Mouse (Mus musculus) gastrocnemius, adult 8-10 months (tissue): ENCODE results near the gene Catsperg1. TPM values are rescaled to one million over a fixed set of nuclear protein-coding genes. Genes with fewer than 3 reads are reported as not detected.
"Not testable (repeated sequence)": the region's sequence is repeated elsewhere in the genome, so short reads cannot be mapped to it uniquely, and the experiment has no call there.

Source experiments
- DNase-seq, 2 experiments: peaks; one replicate each; pipeline ENCODE4 v3.0.0; 2022; ENCODE audit warnings: low spot score in 2 of 2
- total RNA-seq, 4 experiments: library from RNA; stranded (reverse); gene quantifications; 2 replicates each; pipeline ENCODE4 v1.2.4; 2022

Gene Catsperg1
- total RNA-seq, 4 experiments from 2014 or later: 0.13 to 0.68 TPM; not detected in 2

DNA sequence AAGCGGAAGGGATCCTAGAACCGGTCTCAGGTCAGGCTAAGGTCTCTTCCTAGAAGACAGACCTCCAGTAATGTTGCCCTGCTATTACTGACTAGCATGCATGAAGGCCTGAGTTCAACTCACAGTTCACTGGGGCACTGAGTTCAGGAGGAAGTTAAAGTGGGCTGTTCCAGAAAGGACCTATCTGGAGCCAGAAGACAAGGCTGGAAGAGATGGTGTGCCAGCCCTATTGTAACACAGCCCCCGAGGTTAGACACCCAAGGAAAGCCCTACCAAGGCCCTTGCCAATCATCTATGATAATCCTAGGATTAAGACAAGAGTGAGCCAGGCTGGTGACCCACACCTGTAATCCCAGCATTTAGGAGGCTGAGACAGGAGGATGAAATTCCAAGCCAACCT is 17.7 kb upstream of the Catsperg1 start:
- no peak for DNase-seq

DNA sequence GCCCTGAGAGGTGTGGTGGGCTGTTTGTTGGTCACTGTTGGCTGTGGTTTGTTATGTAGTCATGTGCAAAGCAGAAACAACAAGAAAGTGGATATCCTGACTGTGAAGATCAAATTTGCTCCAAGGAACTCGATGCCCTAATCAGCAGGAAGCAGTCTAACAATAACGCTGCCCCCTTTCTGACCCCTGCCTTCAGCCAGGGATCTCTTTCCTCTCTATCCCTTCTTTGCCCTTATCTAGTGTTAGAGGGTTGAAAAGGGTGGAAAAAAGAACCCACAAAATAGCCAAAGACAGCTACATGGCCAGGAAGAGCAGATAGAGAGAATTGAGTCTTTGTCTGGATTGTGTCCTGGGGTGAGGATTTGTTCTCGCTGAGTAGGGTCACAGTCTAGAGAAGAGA is 16.7 kb upstream of the Catsperg1 start:
- DNase-seq: no peak

DNA sequence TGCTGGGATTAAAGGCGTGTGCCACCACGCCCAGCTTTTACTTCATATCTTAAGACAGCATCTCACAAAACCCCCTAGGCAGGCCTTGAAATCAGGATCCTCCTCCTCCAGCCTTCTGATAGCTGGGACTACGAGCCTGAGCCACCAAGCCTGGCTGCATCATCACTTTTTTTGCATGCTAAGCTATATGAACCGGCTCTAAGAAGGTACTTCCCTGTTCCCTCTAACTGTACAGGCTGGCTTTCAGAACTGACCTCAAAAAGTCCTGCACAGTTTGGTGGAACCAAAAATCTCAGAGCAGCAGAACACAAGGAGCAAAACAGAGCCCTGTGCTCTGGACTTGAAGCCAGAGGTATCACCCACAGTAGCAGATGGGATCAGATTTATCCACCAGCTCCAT is 14.4 kb upstream of the Catsperg1 start:
- no peak for DNase-seq

DNA sequence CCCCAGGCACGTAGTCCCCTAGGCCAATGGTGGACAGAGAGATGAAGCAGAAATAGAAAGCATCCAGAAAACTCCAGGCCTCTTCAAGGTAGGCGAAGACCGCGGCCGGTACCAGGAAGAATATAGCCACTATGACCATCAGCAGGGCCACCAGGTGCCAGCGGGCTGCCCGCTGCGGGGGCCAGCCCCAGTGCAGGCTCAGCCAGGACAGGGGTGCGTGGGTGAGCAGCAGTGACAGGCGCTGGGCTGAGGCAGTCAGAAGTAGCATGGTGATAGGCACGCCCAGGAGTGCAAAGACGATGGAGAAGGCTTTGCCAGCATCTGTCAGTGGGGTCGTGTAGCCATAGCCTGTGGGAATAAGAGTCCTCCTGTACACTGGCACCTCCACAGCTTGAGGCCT is 11.7 kb upstream of the Catsperg1 start:
- DNase-seq: no peak

DNA sequence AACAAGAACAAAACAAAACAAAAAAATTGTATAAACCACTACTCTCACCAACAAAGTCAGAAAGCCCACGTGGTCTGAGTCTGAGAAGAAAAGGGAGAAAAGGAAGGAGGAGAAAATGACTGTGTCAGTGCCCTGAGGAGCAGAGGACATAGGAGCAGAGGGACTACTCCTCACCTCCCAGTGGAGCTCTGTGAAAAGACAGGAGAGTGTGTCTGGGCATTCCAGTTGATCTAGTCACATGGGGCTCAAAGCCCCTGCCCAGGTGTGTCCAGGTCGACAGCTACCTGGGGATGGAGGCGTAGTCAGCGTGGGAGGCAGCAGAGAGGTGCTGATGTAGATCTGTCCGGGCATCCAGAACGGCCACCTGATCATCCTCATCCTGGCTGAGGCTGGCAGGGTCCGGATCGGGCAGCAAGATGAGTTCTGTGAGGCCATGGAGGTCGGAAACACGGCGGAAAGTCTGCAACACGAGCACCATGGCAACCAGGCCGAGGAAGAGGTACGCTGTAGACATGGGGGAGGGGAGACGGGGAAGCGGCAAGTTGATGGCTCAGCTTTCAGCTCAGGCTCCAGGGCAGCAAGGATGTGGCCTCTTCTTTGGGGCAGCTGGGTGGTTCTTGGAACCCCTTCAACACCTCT is 11.0 kb upstream of the Catsperg1 start:
- DNase-seq: no peak

DNA sequence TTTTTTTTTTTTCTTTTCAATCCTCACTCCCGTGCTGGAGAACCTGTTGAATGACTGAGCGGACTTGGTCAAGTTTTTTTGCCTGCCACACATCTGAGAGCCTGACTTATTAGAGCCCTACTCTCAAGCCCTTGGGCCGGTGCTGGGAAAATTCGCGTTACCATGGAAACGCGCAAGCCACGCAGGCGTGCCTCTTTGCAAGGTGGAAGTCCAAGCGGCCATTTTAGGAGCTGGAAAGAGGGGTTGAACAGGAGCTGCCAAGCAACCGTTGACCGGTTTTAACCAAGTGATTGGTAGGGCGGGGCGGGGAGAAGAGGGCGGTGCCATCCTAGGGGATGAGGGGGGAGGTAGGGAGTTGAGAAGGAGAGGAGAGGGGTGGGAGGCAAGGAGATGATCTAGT is 1.0 kb upstream of the Catsperg1 start:
- DNase-seq: no peak

DNA sequence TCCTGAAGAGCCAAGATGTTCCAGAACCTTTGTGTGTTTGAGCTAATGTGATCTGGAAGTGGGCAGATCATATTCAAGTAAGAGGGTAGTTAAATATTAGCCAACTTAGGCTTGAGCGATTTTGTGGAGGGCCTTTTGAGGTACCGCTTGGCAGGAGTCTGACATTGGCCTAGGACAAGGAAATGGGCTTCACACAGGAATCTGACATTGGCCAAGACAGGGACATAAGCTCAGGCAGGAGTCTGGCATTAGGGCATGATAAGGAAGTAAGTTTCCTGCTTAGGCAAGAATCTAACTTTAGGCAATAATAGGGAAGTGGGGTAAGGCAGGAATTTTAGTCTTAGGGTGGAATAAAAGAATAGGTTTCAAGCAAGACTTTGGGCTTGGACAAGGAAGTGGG is 401 bp upstream of the Catsperg1 start:
- DNase-seq: no peak

DNA sequence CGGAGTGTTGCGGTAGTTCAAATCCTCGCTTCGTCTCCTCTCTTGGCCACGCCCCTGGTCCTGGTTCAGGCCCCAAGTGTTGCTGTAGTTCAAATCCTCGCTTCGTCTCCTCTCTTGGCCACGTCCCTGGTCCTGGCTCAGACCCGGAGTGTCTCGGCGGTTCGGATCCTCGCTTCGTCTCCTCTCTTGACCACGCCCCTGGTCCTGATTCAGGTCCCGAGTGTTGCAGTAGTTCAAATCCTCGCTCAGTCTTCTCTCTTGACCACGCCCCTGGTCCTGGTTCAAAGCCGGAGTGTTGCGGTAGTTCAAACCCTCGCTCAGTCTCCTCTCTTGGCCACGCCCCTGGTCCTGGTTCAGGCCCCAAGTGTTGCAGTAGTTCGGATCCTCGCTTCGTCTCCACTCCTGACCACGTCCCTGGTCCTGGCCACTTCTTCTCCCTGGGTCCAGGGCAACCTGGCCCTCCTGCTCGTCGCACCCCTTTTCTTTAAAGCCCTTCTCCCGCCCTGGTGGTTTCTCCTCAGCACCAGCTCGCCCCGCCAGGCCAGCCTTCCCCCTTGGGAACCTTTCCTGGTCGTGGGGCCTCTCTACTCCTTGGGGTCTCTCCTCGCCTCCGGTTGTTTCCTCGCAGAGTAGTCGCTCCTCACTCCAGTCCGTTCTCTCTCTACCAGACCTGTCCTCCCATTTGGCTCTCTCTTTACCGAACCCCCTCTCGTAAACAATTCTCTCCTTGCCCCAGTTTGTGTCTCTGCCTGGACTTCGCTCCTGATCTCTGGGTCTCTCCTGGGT is 867 bp downstream of the Catsperg1 start:
- DNase-seq: not testable (repeated sequence)

DNA sequence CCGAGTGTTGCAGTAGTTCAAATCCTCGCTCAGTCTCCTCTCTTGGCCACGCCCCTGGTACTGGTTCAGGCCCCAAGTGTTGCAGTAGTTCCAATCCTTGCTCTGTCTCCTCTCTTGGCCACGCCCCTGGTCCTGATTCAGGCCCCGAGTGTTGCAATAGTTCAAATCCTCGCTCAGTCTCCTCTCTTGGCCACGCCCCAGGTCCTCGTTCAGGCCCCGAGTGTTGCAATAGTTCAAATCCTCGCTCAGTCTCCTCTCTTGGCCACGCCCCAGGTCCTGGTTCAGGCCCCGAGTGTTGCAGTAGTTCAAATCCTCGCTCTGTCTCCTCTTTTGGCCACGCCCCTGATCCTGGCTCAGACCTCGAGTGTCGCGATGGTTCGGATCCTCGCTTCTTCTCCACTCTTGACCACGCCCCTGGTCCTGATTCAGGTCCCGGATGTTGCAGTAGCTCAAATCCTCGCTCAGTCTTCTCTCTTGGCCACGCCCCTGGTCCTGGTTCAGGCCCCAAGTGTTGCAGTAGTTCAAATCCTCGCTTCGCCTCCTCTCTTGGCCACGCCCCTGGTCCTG is 1.6 kb downstream of the Catsperg1 start:
- DNase-seq: no peak

DNA sequence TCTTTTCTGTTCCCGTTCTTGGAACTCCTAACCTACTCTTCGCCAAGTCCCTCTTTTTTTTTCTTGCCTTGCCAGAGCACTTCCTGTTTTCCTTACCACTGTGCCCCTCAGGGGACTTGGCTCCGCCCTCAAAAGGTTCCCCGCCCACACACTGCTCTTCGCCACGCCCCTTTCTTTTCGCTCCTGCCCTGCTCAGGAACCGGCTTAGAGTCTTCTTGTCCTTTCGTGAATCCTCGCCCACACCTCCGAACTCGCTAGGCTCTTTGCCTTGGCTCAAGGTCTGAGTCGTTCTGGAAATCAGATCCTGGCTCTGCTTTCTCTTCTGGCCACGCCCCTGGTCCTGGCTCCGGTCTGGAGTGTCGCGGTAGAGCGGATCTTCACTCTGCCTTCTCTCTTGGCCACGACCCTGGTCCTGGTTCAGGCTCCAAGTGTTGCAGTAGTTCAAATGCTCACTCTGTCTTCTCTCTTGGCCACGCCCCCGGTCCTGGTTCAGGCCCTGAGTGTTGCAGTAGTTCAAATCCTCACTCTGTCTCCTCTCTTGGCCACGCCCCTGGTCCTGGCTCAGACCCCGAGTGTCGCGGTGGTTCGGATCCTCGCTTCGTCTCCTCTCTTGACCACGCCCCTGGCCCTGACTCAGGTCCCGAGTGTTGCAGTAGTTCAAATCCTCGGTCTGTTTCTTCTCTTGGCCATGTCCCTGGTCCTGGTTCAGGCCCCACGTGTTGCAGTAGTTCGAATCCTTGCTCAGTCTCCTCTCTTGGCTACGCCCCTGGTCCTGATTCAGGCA is 2.2 kb downstream of the Catsperg1 start:
- peak; percentile 91 to 92 for DNase-seq

DNA sequence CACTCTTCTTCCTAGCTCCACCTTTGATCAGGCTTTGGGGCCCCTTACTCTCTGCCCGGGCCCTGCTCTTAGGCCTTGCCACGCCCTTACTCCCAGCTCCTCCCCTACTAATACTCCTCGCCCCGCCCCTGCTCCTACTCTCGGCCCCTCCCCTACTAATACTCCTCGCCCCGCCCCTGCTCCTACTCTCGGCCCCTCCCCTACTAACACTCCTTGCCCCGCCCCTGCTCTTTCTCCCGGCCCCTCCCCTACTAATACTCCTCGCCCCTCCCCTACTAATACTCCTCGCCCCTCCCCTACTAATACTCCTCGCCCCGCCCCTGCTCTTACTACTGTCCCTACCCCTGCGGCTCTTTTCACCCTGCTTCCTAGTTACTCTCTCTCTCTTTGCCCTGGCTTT is 2.8 kb downstream of the Catsperg1 start:
- peak in 1 of 2 experiments; percentile 45 for DNase-seq

DNA sequence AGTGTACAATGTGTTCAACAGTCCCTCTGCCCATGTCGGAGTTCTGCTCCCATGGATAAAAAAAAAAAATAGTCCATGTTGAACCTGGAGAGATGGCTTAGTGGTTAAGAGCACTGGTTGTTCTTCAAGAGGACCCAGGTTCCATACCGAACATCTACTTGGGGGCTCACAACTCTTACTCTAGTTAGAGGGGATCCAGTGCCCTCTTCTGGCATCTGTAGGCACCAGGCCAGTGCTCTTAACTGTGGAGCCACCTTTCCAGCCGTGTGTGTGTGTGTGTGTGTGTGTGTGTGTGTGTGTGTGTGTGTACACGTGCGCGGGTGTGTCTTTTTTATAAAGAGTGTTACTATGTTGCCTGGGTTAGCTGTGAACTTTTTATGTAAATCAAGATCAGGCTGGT is 11.3 kb downstream of the Catsperg1 start:
- no peak for DNase-seq

DNA sequence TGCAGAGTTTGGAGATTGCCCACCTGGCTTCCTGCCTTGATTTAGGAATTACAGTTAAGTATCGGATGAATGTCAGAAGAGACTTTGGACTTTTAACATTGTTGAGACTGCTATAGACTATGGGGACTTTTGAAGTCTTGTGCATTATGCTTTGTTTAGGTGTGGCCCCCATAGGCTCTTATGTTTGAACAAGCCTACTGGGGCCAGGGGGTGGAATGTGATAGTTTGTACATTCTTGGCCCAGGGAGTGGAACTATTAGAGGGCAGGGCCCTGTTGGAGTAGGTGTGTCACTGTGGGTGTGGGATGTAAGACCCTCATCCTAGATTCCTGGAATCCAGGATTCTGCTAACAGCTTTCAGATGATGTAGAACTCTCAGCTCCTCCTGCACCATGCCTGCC is 19.6 kb downstream of the Catsperg1 start:
- DNase-seq: not testable (repeated sequence)

DNA sequence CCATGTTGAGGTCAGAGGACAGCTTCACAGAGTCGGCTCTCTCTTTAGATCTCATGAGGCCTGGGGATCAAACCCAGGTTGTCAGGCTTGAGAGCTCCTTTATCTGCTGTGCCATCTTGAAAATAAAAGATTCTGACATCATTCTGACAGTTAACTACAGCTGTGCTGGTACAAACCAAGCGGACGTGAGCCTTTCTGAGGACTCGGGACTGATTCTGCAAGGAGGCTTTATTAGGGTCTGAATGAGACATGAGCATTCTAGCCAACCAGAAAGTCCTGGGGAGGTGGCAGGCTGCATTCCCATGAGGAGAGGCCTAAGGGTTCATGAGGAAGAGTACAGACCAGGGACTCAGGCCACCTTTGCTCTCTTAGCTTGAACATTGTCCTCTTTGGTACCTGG is 32.5 kb downstream of the Catsperg1 start:
- not testable (repeated sequence) for DNase-seq

DNA sequence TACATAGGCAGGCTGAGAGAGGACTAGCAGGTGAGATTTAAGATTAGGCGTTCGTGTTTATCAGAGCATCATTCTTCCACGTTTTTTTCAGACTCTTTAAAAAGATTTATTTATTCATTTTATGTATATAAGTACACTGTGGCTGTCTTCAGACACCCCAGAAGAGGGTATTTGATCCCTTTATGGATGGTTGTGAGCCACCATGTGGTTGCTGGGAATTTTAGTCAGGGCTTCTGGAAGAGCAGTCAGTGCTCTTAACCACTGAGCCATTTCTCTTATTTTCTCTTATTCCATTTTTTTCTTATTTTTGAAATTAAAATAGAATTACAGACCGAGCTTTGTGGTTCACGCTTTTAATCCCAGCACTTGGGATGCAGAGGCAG is 33.0 kb downstream of the Catsperg1 start:
- DNase-seq: no peak

DNA sequence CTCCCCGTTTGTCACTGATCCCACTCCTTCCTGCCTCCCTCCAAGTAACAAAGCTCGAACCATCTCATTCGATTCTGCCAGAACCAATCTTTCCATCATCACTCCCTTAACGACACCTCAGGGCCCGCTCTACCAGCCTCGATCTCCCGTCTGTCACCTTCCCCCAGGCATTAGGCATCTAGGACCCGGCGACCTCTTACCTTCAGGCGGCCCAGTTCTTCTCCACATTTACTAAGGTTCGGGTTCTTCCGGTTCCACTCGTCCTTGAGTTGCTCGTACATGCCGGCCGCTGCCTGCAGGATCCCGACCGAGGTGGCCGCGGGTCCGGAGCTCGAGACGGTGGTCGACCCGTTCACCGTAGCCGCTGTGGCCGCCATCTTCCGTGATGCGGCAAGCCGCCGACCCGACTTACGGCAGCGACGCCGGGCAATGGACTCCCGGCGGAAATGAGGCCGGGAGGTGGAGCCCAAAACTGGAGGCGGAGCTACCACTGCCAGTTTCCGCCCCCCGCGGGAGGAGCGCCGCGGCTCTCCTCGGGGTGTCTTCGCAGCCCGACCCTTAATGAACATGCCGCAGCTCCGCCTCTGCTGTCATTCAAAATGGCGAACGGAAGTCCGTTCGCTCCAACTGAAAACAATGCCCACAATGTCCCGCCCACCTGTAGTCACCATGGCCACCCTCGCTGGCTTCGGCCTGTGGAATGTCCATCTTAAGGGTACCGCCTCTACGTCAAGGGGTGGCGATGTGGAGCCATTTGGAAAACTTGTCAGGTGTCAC is 33.6 kb downstream of the Catsperg1 start, which contains the start of gene Psmd8:
Gene Psmd8, minus strand, starts transcription at position 625 of the 777 bp plus-strand sequence.
- peak; percentile 94 to 96 for DNase-seq

DNA sequence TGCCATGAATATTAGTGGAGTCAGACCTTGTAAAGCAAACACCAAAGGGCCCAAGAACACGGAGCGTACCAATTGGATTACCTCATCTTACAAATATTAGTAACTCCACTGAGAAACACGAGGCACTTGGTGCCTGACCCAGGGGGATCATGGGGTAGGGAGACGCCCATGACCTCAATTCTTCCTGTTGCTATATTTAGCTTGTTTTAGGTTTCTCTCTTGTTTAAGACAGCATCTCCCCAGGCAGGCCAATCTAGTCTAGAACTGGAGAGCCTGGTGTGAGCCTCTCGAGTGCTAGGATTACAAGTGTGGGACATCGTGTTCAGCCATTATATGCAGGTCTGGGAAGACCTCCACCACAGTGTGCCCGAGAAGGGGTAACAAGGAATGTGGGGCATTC is 34.5 kb downstream of the Catsperg1 start:
- peak; percentile 30 to 42 for DNase-seq

DNA sequence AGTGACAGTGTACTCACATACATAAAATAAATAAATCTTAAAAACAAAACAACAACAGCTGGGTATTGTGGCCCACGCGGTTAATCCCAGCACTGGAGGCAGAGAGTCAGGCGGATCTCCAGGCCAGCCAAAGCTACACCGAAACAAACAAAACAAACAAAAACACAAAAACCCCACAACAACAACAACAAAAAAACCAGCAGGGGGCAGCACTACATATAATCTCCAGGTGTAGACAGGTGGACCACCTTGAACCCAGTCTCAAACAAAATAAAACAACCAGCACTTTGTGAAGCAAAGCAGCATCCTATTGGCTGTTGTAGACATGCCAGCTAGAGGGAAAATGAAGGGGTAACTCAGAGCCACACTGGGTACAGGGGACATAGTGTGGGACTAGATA is 35.7 kb downstream of the Catsperg1 start:
- no peak for DNase-seq

DNA sequence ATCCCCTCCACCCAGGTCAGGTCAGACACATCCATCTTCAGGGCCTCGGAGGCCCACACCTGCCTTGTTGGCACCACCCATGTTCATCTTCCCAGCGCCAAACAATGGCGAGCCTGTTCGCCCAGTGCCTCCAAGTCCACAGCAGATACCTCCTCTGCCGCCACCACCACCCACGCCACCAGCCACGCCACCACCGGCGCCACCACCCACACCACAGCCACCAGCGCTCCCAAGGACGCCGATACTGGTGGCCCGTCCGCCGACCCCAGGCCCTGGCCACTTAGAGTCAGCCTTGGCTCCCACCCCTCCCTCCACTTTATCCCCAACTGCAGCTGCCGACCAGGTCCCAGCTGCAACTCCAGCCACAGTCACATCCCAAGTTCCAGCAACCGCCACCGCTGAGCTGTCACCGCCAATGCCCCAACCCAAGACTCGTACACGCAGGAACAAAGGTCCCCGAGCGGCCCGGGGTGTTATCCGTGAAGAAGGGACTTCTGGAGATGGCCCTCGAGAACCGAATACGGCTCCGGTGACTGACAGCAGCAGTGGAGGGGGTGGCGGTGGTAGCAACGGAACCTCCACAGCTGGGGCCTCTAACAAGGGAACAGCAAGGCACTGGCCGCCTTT is 41.3 kb downstream of the Catsperg1 start:
- DNase-seq: no peak

DNA sequence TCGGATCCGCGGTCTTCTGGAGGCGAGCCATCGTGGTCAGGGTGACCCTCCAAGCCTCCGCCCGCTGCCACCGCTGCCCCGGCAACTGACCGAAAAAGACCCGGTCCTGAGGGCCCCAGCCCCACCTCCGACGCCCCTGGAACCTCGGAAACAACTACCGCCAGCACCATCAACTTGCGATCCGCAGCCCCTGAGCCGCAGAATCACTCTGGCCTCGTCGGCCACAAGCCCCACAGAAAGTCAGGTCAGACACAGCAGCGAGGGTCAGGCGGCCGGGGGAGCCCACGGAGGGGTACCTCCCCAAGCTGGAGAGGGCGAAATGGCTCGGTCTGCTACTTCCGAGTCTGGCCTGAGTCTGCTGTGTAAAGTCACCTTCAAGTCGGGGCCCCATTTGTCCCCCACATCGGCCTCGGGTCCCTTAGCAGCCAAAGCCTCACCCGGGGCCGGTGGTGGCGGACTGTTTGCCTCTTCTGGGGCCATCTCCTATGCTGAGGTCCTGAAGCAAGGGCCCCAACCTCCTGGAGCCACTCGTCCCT is 42.2 kb downstream of the Catsperg1 start:
- DNase-seq: no peak
